Mouse (Mus musculus): Measurements from ENCODE around the gene Lemd2. TPM values are rescaled to one million over a fixed set of nuclear protein-coding genes. Genes with fewer than 3 reads are reported as not detected.

Lemd2 gene
- polyA plus RNA-seq, 1 experiment from 2014 or later: 30.0 TPM

DNA sequence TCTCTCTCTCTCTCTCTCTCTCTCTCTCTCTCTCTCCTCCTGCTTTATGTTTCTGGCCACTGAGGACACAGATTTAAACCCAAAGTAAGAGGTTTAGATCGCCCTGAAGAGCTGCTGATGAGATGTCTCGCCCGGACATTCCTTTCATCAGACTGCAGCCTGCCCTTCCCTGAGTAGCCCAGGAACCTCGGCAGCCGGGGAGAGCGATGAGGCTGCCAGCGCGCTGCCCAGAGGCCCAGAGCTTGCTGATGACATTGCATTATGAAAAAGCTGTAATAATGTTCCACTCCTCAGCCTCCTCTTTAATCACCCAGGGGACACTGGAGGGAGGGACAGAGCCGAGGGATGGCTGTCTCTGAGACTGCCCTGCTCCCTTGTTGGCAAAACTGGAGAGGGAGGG lies 64.0 kb downstream of the Lemd2 start:
- H3K27me3 ChIP-seq (ENCODE audit: insufficient read depth, poor library complexity, severe bottlenecking): peaks cover 4% of the 10 kb centered on the region
- peaks cover 52% of the 10 kb centered on the region for H3K4me1 ChIP-seq (replicated peaks)
- no peak for DNase-seq (ENCODE audit: low spot score)
- no peaks in the 10 kb centered on the region for H3K9me3 ChIP-seq
- H3K36me3 ChIP-seq: no peaks in the 10 kb centered on the region
- H3K27ac ChIP-seq: peak overlapping the region; percentile 50; the same call in 1 of the 2 replicates
- 62% methylated on average over 9 of the region's 9 CpGs for WGBS
- no peak overlapping the region for H3K4me3 ChIP-seq

Other genes with a start within 250 kb of the Lemd2 start
- 16.5 and 19.9 TPM in 2 replicates for gene Zbtb9, start 231.3 kb downstream of the Lemd2 start, polyA plus RNA-seq (2016; fragmentation: Nextera tagmentation; extraction: Ambion mirVana)
- 2.9 and 6.6 TPM in 2 replicates for gene Bak1, start 175.5 kb downstream of the Lemd2 start, polyA plus RNA-seq (2016; fragmentation: Nextera tagmentation; extraction: Ambion mirVana)
- 1.8 and 2.0 TPM in 2 replicates for gene Itpr3, start 147.2 kb downstream of the Lemd2 start, polyA plus RNA-seq (2016; fragmentation: Nextera tagmentation; extraction: Ambion mirVana)
- gene Uqcc2, start 70.6 kb downstream of the Lemd2 start, polyA plus RNA-seq (2016; fragmentation: Nextera tagmentation; extraction: Ambion mirVana): 395 and 442 TPM in 2 replicates
- 0.06 and 0.31 TPM in 2 replicates for gene Ip6k3, start 36.7 kb downstream of the Lemd2 start, polyA plus RNA-seq (2016; fragmentation: Nextera tagmentation; extraction: Ambion mirVana)

Data from hindbrain, embryonic 10.5 days (tissue).